Mouse (Mus musculus): Measurements from ENCODE around the gene Lamtor4.

The Lamtor4 gene

GRCm38 (mm10) chr5:138260834-138261233, 5.6 kb downstream of the Lamtor4 start:
- DNase-seq (ENCODE audit: low read depth) = no peak

- DNase-seq (ENCODE audit: low read depth) = no peak
These were observed 6.7 kb downstream of the Lamtor4 start for GRCm38 (mm10) chr5:138262001-138262400.

- no peak for DNase-seq (ENCODE audit: low read depth)
These were observed 7.4 kb downstream of the Lamtor4 start for GRCm38 (mm10) chr5:138262582-138263240.

- peak; percentile 66 for DNase-seq (ENCODE audit: low read depth)
These were observed 8.3 kb downstream of the Lamtor4 start, which contains the start of gene BC037034 for GRCm38 (mm10) chr5:138263260-138264206. BC037034 (minus strand) TSS chr5:138264033.

GRCm38 (mm10) chr5:138264207-138264578, 8.9 kb downstream of the Lamtor4 start:
- DNase-seq (ENCODE audit: low read depth) = no peak

- DNase-seq (ENCODE audit: low read depth) = no peak
These were observed 10.4 kb downstream of the Lamtor4 start for GRCm38 (mm10) chr5:138265712-138266111.

GRCm38 (mm10) chr5:138267114-138267513, 11.8 kb downstream of the Lamtor4 start:
- DNase-seq (ENCODE audit: low read depth) = no peak

- no peak for DNase-seq (ENCODE audit: low read depth)
These were observed 13.7 kb downstream of the Lamtor4 start for GRCm38 (mm10) chr5:138268980-138269379.

- no peak for DNase-seq (ENCODE audit: low read depth)
These were observed 15.9 kb downstream of the Lamtor4 start for GRCm38 (mm10) chr5:138271232-138271631.

- DNase-seq (ENCODE audit: low read depth) = peak; percentile 45
These were observed 17.2 kb downstream of the Lamtor4 start, which contains the start of gene Gal3st4 for GRCm38 (mm10) chr5:138272409-138272923. Gal3st4 (minus strand) TSS chr5:138272840.

- DNase-seq (ENCODE audit: low read depth) = no peak
These were observed 18.9 kb downstream of the Lamtor4 start for GRCm38 (mm10) chr5:138274186-138274585.

GRCm38 (mm10) chr5:138275216-138276050, 20.2 kb downstream of the Lamtor4 start:
- DNase-seq (ENCODE audit: low read depth) = no peak

- DNase-seq (ENCODE audit: low read depth) = no peak
These were observed 22.7 kb downstream of the Lamtor4 start for GRCm38 (mm10) chr5:138277994-138278393.

GRCm38 (mm10) chr5:138279585-138280424, 24.5 kb downstream of the Lamtor4 start, which contains the start of the genes Gm43720, Gpc2 and Stag3:
Gm43720 (minus strand) TSS chr5:138279958.
Gpc2 (minus strand) TSS chr5:138280005.
Stag3 (plus strand) TSS chr5:138280240.
- DNase-seq (ENCODE audit: low read depth) = peak; percentile 97

GRCm38 (mm10) chr5:138280425-138280768, 25.1 kb downstream of the Lamtor4 start:
- no peak for DNase-seq (ENCODE audit: low read depth)

- DNase-seq (ENCODE audit: low read depth) = no peak
These were observed 25.5 kb downstream of the Lamtor4 start for GRCm38 (mm10) chr5:138280829-138281228.

- no peak for DNase-seq (ENCODE audit: low read depth)
These were observed 26.5 kb downstream of the Lamtor4 start for GRCm38 (mm10) chr5:138281798-138282197.

GRCm38 (mm10) chr5:138283540-138283939, 28.3 kb downstream of the Lamtor4 start:
- no peak for DNase-seq (ENCODE audit: low read depth)

- DNase-seq (ENCODE audit: low read depth) = no peak
These were observed 32.6 kb downstream of the Lamtor4 start for GRCm38 (mm10) chr5:138287861-138288260.

- no peak for DNase-seq (ENCODE audit: low read depth)
These were observed 36.4 kb downstream of the Lamtor4 start for GRCm38 (mm10) chr5:138291638-138292037.

GRCm38 (mm10) chr5:138294158-138294557, 38.9 kb downstream of the Lamtor4 start:
- no peak for DNase-seq (ENCODE audit: low read depth)
